Mouse (Mus musculus) cerebellum, postnatal 14 days (tissue): ENCODE measurements around the gene Zscan4-ps2.
"Not testable (repeated sequence)": the region's sequence is repeated elsewhere in the genome, so short reads cannot be mapped to it uniquely, and the experiment has no call there.

ENCODE experiments used
- DNase-seq, 2 experiments: peaks; one replicate each; pipeline ENCODE4 v3.0.0; 2021; ENCODE audit warnings: mixed read lengths in 2 of 2

The Zscan4-ps2 gene

DNA sequence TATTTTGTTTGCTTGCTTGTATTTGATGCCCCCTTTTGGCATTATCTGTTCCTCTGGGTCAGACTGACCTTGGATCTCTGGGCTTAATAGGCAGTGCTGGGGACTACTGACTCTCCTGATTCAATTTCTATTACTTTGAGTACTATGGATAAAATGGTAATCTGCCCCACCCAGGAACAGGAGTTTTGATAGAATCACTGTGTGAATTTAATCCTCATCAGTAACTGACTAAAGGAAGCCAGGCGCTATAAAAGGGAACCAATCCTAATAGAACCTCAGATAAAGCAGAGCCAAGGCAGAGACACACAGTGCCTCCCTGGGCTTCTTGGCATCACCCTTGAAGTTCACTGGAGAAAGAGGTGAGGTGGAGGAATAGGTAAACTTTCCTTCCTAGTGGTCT, at the start of gene Zscan4-ps2:
Gene Zscan4-ps2, plus strand, starts transcription at position 301 of the 400 bp plus-strand sequence.
- DNase-seq: not testable (repeated sequence)
